Mouse (Mus musculus) kidney, embryonic 14.5 days (tissue): ENCODE data around the gene Zfp771. TPM values are rescaled to one million over a fixed set of nuclear protein-coding genes. Genes with fewer than 3 reads are reported as not detected.

Experiments used
- ATAC-seq: fragments of 200-750 bp; cut with Nextera tagmentation; 2 replicates; pipeline ENCODE4 v1.8.0; 2017; ENCODE audit warnings: moderate number of reproducible peaks, mild to moderate bottlenecking, moderate TSS enrichment, moderate library complexity; ENCODE audit not compliant: low FRiP score, low TSS enrichment
- H3K27ac ChIP-seq: fragments of 300-500 bp; sonication (generic); 2 replicates; pipeline ENCODE4 v1.5.1; 2014; ENCODE audit warnings: low read depth, mild to moderate bottlenecking, low read length, moderate library complexity, mixed read lengths
- H3K27me3 ChIP-seq: fragments of 300-500 bp; sonication (generic); 2 replicates; pipeline ENCODE4 v1.6.1; 2014; ENCODE audit warnings: mild to moderate bottlenecking, low read length; ENCODE audit not compliant: control insufficient read depth, insufficient read depth
- H3K36me3 ChIP-seq: fragments of 300-500 bp; sonication (generic); 2 replicates; pipeline ENCODE4 v1.6.1; 2014; ENCODE audit warnings: low read length, mixed read lengths; ENCODE audit not compliant: control insufficient read depth, insufficient read depth
- H3K4me1 ChIP-seq: fragments of 300-500 bp; sonication (generic); 2 replicates; pipeline ENCODE4 v1.6.1; 2014; ENCODE audit warnings: low read length, mixed read lengths; ENCODE audit not compliant: control insufficient read depth, insufficient read depth
- H3K4me2 ChIP-seq: fragments of 300-500 bp; sonication (generic); replicated peaks from 2 replicates; pipeline ENCODE4 v1.6.1; 2014; ENCODE audit warnings: low read depth, mild to moderate bottlenecking, low read length
- H3K4me3 ChIP-seq: fragments of 300-500 bp; sonication (generic); 2 replicates; pipeline ENCODE4 v1.5.1; 2014; ENCODE audit warnings: mild to moderate bottlenecking, low read length
- H3K9ac ChIP-seq: fragments of 300-500 bp; sonication (generic); 2 replicates; pipeline ENCODE4 v1.6.1; 2014; ENCODE audit warnings: low read depth, mild to moderate bottlenecking, low read length, moderate library complexity
- H3K9me3 ChIP-seq: fragments of 300-500 bp; sonication (generic); 2 replicates; pipeline ENCODE4 v1.6.1; 2016; ENCODE audit warnings: low read length; ENCODE audit not compliant: control insufficient read depth
- WGBS: fragments of 180-500 bp; shearing (Covaris S2); extraction: QIAGEN DNeasy Blood & Tissue Kit; methylation state at CpG from one replicate; pipeline ENCODE4 v1.1.7; 2014; 5-methylcytosine and 5-hydroxymethylcytosine counted together
- polyA plus RNA-seq: library from polyadenylated mRNA; unstranded; fragments of >200 nt; fragmentation: Nextera tagmentation; extraction: Ambion mirVana; gene quantifications from 2 replicates; pipeline ENCODE4 v1.2.1, GENCODE M21; 2014

Gene Zfp771
- polyA plus RNA-seq, 1 experiment from 2014 or later = 59.3 TPM

- ATAC-seq = no peak
- WGBS = 88% methylated on average over 2 of the region's 2 CpGs
- Histone ChIP-seq H3K27ac (no peak overlapping the region), H3K4me1 (0 out of 2 replicates have a peak, but pooled peaks cover 6% of the 10 kb centered on the region), H3K4me2 (no peak overlapping the region), H3K9me3 (peaks cover 5% of the 10 kb centered on the region; the same call in 1 of the 2 replicates), H3K27me3 (no peaks in the 10 kb centered on the region), H3K9ac (no peak overlapping the region), H3K36me3 (no peaks in the 10 kb centered on the region), H3K4me3 (no peak overlapping the region)
Observed at GRCm38 (mm10) chr7:127282190-127282589, 38.1 kb downstream of the Zfp771 start.

DNA sequence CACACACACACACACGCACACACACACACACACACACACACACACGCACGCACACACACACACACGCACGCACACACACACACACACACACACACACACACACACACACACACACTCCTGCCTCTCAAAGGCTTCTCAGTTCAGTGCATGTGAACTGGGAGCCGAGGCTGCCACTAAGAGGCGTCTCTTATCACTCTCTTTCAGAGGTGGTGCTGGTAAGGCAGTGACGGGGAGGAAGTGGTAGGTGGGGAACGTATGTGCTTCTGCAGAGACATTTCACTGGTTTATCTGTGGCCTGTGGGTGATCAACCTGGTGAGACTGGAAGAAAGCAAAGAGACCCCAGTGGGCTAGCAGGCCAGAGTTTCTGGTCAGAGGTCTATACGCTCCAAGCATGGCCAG, 41.1 kb downstream of the Zfp771 start:
- no peak for ATAC-seq
- Histone ChIP-seq H3K4me3 (no peak overlapping the region), H3K4me1 (no peaks in the 10 kb centered on the region), H3K9me3 (peaks cover 15% of the 10 kb centered on the region), H3K4me2 (no peak overlapping the region), H3K27me3 (no peaks in the 10 kb centered on the region), H3K27ac (no peak overlapping the region), H3K36me3 (no peaks in the 10 kb centered on the region), H3K9ac (no peak overlapping the region)
- WGBS = 82% methylated on average over 10 of the region's 10 CpGs

DNA sequence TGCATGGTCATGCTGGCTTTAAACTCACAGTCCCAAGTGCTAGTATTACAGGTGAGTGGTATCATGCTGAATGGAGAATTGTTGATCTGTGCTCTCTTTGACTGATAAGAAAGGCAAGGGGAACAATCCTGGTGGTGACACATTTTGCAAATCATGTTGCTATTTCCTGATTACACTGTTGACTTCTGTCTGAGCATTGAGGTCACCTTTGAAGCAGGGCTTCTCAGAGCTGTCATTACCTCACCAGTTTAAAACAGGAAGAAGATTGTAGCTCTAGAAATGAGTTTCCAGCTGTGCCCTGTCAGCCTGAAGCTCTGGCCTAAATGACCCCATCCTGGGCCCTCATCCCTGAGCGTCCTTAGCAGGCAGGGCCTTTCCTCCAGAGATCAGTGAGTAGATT, 43.9 kb downstream of the Zfp771 start:
- H3K4me2 ChIP-seq = no peak overlapping the region
- ATAC-seq = no peak
- H3K9me3 ChIP-seq = peaks cover 15% of the 10 kb centered on the region
- 65% methylated on average over 1 of the region's 1 CpGs for WGBS
- no peaks in the 10 kb centered on the region for H3K36me3 ChIP-seq
- no peak overlapping the region for H3K4me3 ChIP-seq
- no peaks in the 10 kb centered on the region for H3K4me1 ChIP-seq
- H3K9ac ChIP-seq = no peak overlapping the region
- H3K27ac ChIP-seq = no peak overlapping the region
- H3K27me3 ChIP-seq = no peaks in the 10 kb centered on the region

DNA sequence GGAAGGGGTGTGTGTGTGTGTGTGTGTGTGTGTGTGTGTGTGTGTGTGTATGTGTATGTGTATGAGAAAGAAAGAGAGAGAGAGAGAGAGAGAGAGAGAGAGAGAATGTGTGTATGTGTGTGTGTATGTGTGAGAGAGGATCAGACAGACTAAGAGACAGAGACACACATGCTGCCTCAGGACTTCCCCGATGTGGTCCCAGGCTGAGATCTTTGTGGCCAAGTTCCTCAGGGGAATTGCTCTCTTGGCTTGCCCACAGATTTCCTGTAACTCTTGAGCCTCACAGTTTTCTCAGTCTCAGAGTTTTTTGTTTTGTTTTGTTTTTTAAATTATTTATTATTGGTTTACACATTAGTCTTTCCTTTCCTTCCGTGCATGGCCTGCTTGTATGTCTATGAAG, 45.2 kb downstream of the Zfp771 start:
- H3K4me2 ChIP-seq = no peak overlapping the region
- no peaks in the 10 kb centered on the region for H3K36me3 ChIP-seq
- peaks cover 15% of the 10 kb centered on the region for H3K9me3 ChIP-seq
- no peak for ATAC-seq
- WGBS = 71% methylated on average over 2 of the region's 2 CpGs
- H3K27ac ChIP-seq = no peak overlapping the region
- no peak overlapping the region for H3K4me3 ChIP-seq
- no peak overlapping the region for H3K9ac ChIP-seq
- no peaks in the 10 kb centered on the region for H3K4me1 ChIP-seq
- H3K27me3 ChIP-seq = no peaks in the 10 kb centered on the region

DNA sequence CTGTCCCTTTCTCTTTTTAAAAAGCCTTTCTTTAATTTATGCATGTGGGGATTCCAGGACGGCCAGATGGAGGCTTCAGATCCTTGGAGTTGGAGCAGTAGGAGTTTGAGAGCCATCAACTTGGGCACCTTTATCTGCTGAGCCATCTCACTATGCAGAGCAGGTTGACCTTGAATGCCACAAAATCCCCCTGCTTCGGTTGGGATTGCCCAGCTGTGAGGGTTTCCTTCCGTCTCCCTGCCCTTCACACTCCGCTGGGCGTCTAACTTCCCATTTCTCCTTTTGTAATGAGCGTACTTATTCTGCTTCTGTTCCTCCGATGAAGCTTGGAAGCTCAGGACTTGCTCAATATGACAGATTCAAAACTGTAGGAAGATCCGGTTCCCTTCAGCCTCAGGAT, 46.1 kb downstream of the Zfp771 start:
- no peak overlapping the region for H3K4me2 ChIP-seq
- H3K27me3 ChIP-seq = no peaks in the 10 kb centered on the region
- H3K4me3 ChIP-seq = no peak overlapping the region
- H3K4me1 ChIP-seq = no peaks in the 10 kb centered on the region
- peaks cover 15% of the 10 kb centered on the region for H3K9me3 ChIP-seq
- no peak overlapping the region for H3K9ac ChIP-seq
- no peak for ATAC-seq
- H3K36me3 ChIP-seq = no peaks in the 10 kb centered on the region
- 37% methylated on average over 8 of the region's 8 CpGs for WGBS
- H3K27ac ChIP-seq = no peak overlapping the region

DNA sequence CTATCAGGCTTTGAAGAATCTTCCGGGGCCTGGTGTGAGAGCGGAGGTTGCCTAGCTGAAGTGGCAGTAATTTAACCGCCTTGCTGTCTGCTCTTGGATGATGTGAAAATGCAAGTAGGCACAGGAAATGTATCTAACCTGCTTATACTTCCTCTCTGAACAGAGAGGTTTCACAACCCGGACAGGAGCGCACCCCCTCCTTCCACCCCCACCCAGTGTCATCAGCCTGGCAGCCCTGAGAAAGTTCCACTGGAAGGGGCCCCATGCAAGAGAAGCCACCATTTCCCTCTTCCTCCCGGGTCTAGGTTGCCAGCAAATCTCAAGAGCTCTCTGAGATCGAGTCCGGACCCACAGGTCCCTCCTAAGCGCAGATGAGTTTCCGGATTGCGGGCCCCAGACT, 52.0 kb downstream of the Zfp771 start, which contains the start of gene Itgal:
TSS of gene Itgal (plus strand) at position 163 of the 400 bp plus-strand sequence.
- no peaks in the 10 kb centered on the region for H3K4me1 ChIP-seq
- no peak for ATAC-seq
- H3K27ac ChIP-seq = no peak within 1 kb of the TSS
- no peak within 1 kb of the TSS for H3K9ac ChIP-seq
- H3K4me3 ChIP-seq = no peak within 1 kb of the TSS
- WGBS = 72% methylated on average over 11 of the region's 11 CpGs
- H3K36me3 ChIP-seq = no peaks in the 10 kb centered on the region
- H3K27me3 ChIP-seq = no peaks in the 10 kb centered on the region
- H3K9me3 ChIP-seq = no peaks in the 10 kb centered on the region
- no peak within 1 kb of the TSS for H3K4me2 ChIP-seq

GRCm38 (mm10) chr7:127296786-127297555, 52.9 kb downstream of the Zfp771 start:
- WGBS = 90% methylated on average over 5 of the region's 5 CpGs
- Histone ChIP-seq H3K4me1 (no peaks in the 10 kb centered on the region), H3K4me3 (no peak overlapping the region), H3K9me3 (no peaks in the 10 kb centered on the region), H3K27me3 (no peaks in the 10 kb centered on the region), H3K36me3 (no peaks in the 10 kb centered on the region), H3K27ac (no peak overlapping the region), H3K4me2 (no peak overlapping the region), H3K9ac (no peak overlapping the region)
- ATAC-seq = no peak

- no peak for ATAC-seq
- no peak overlapping the region for H3K4me2 ChIP-seq
- H3K9me3 ChIP-seq = no peaks in the 10 kb centered on the region
- H3K9ac ChIP-seq = no peak overlapping the region
- WGBS = 86% methylated on average over 5 of the region's 5 CpGs
- H3K27ac ChIP-seq = no peak overlapping the region
- no peaks in the 10 kb centered on the region for H3K36me3 ChIP-seq
- H3K27me3 ChIP-seq = no peaks in the 10 kb centered on the region
- H3K4me3 ChIP-seq = no peak overlapping the region
- no peaks in the 10 kb centered on the region for H3K4me1 ChIP-seq
Observed at GRCm38 (mm10) chr7:127297586-127298193, 53.6 kb downstream of the Zfp771 start.
